ENCODE assay signal across 22 mouse cellular contexts in the genomic region with DNA sequence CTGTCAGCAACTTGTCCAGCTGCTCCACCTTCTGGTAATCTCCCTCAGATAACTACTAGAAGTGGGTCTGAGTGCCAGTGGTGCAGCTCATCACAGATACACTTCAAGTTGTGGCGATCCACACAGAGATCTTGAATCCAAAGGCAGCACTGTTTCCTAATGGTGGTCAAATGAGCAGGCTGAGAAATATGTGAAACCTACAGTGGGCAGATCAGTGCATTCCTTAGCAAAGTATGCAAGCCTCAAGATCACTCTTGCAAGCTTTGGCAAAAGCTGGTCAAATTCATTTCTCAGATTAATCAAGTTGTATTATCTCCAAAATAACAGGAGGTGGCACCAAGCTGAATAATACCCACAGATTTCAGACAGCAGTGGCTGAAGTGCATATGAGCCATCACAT.
"Had no signal": no experiment of that assay in that cellular context is flagged by ENCODE, and none has a peak within 500 bp of the region (broad histone marks: within the 10 kb centered on the region; RNA-seq: fewer than 3 reads in every experiment).

No protein-coding gene starts in this region.

- H3K4me3 ChIP-seq: lung, embryonic 15.5 days; megakaryocyte, embryonic 14.5 days; midbrain, embryonic 13.5 days; midbrain, embryonic 15.5 days; neural tube, embryonic 12.5 days; stomach, embryonic 15.5 days had no signal

- H3K9me3 ChIP-seq: lung, embryonic 15.5 days; megakaryocyte, embryonic 14.5 days; midbrain, embryonic 13.5 days; midbrain, embryonic 15.5 days; neural tube, embryonic 12.5 days; stomach, embryonic 15.5 days had no signal

- H3K27me3 ChIP-seq: lung, embryonic 15.5 days; midbrain, embryonic 13.5 days; midbrain, embryonic 15.5 days; neural tube, embryonic 12.5 days; stomach, embryonic 15.5 days had no signal

- H3K27ac ChIP-seq: lung, embryonic 15.5 days; macrophage; midbrain, embryonic 13.5 days; midbrain, embryonic 15.5 days; neural tube, embryonic 12.5 days; stomach, embryonic 15.5 days; stomach, postnatal 0 days had no signal

- H3K4me2 ChIP-seq: lung, embryonic 15.5 days; midbrain, embryonic 11.5 days; midbrain, embryonic 13.5 days; midbrain, embryonic 15.5 days; neural tube, embryonic 12.5 days; stomach, embryonic 15.5 days had no signal

- H3K36me3 ChIP-seq: lung, embryonic 15.5 days; midbrain, embryonic 13.5 days; midbrain, embryonic 15.5 days; neural tube, embryonic 12.5 days; stomach, embryonic 15.5 days had no signal

- H3K4me1 ChIP-seq: lung, embryonic 15.5 days; megakaryocyte, embryonic 14.5 days; midbrain, embryonic 13.5 days; midbrain, embryonic 15.5 days; neural tube, embryonic 12.5 days; stomach, embryonic 15.5 days had no signal

- ATAC-seq: liver, postnatal 0 days; lung, postnatal 0 days; midbrain, embryonic 13.5 days; midbrain, embryonic 15.5 days had no signal

- DNase-seq: liver, postnatal 0 days; lung, adult 2 months; lung, postnatal 14 days; lung, postnatal 36 days; retina, postnatal 1 day; right cerebral cortex, adult 18-20 months; right cerebral cortex, postnatal 25 days; right cerebral cortex, postnatal 4 days; spleen, adult 18-20 months; thymus, adult 2 months; thymus, postnatal 14 days; thymus, postnatal 36 days had no signal

- H3K9ac ChIP-seq: liver, postnatal 0 days; lung, embryonic 15.5 days; midbrain, embryonic 13.5 days; midbrain, embryonic 15.5 days; neural tube, embryonic 12.5 days; stomach, embryonic 15.5 days had no signal
